Mouse (Mus musculus): ENCODE results near the gene 9130230L23Rik.
A peak's percentile ranks its signal among the peaks of the same experiment; 100 is the strongest.

The 9130230L23Rik gene

DNA sequence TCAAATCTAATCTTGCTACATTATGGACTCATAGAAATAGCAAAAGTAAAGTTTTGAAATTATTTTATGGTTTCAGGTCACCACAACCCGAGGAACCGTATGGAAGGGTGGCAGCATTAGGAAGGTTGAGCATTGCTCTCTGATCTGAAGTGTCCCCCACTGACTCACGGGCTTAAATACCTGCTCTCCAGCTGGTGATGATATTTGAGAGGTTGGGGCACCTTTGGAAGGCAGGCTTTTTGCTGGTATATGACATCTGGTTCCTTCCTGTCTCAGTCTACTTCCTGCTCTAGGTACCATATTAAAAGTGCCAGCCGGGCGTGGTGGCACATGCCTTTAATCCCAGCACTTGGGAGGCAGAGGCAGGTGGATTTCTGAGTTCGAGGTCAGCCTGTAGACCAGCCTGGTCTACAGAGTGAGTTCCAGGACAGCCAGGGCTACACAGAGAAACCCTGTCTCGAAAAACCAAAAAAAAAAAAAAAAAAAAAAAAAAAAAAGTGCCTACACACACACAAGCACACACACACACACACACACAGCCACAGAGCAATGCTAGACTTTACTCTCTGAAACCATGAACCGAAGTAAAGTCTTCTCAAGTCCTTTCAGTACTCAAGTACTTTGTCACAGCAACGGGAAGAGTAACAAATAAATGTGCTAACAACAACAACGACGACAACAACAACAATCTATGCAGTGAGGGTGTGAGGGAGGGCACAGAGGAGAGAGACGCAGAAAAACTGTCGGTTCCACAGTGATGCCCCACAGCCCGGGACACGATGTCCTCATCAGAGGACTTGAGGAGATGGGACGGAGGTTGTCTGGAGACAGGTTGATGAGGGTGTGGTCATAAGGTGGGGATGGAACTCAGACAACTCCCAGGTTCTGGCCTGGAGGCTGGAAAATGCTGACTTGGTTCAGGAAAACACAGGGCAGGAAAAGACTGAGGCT lies 49.7 kb downstream of the 9130230L23Rik start:
- no peak for DNase-seq (ENCODE audit: low spot score in 2 of 2)

DNA sequence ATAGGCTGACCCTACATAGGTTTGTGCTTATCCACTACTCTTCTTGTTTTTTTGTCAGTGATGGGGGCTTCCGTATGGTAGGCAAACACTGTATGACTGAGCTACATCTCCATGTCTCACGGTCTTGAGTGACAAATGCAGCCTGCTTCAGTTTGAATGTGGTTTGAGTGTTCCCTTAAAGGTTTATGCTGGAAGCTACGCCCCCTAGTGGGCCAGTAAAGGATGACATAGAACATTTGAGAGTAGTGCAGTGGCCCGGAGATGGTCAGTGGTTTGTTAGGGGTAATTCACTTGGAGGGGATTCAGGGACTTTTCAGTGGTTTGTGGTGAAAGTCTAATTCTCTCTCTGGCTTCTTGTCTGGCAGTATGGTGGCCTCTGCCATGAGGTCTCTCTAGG lies 52.6 kb downstream of the 9130230L23Rik start:
- DNase-seq (ENCODE audit: low spot score in 2 of 2) = no peak

DNA sequence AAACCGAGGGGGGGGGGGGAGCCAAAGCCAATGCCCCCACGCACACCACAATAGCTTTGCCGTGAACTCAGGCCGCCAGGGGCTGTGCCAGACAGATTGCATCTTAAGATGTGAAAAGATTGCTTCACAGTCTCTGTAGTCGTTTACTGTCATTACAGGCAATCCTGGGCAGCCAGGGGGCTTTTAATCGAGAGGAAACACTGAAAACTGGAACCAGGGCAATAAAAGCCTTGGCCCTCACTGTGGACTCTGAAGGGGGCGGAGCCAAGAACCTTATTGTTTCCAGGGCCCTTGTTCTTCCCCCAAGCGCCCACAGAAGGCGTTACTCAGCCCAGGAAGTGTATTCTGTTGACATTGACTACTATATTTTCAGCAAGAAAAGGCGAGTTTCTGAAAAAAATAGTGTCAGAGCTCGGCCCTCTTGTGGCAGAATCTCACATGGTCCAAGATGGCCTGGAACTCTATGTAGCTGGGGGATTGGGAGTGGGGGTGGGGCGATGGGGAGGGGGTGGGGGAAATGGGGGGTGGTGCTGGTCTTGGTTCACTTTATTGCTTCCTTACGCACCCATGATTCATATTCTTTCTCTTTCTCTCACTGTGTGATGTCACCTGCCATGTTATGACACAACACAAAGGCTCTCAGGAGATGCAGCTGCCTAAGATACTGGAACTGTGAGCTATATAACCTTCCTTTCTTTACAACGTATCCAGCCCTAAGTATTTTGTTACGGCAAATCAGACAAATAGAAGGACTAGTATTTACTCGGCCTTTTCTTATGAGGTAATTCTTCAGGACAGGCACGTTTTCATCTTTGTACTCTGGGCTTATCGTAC lies 53.2 kb downstream of the 9130230L23Rik start:
- DNase-seq (ENCODE audit: low spot score in 2 of 2) = peak; percentile 9 to 12

DNA sequence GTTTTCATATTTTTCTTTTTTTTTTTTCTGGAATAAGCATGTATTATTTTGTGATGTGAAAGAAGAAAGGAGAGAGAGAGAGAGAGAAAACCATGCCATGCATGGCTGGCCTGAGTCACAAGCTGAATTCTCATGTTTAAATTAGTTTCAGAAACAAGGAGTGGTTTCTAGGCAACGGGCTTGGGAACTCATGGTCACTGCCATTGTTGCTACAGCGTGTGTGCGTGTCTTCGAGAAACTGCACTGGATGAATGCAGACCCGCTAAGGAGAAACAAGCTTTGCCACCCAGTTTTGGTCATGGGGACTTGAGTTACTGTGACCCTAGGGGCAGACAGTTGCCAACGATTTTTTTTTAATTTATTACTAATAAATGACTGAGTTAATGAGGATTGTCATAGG lies 53.8 kb downstream of the 9130230L23Rik start:
- DNase-seq (ENCODE audit: low spot score in 2 of 2) = peak; percentile 51 to 53

DNA sequence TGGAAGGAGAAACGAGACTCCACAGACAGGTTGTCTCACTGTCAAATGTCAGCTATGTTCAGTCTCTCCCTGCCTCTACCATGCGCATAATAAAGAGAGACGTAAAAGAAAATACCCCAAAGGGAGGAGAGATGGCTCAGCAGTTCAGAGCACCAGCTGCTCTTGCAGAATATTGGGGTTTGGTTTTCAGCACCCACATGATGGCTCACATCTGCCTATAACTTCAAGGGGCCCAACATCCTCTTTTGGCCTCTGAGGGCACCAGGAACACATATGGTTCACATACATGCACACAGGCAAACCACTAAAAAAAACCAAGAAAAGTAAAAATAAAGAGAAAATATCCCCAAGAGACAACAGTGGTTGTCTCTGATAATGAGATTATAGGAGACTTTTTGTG lies 54.3 kb downstream of the 9130230L23Rik start:
- no peak for DNase-seq (ENCODE audit: low spot score in 2 of 2)

DNA sequence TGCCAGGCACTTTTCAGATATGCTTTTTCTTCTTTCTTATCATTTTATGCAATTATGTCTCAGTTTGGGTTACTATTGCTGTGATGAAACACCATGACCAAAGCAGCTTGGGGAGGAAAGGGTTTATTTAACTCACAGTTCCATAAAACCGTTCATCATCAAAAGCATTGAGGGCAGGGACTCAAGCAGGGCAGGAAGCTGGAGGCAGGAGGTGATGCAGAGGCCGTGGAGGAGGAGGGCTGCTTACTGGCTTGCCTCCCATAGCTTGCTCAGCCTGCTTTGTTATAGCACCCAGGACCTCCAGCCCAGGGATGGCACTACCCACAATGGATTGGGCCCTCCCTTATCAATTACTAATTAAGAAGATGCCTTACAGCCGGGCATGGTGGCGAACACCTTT lies 62.9 kb downstream of the 9130230L23Rik start:
- no peak for DNase-seq (ENCODE audit: low spot score in 2 of 2)

DNA sequence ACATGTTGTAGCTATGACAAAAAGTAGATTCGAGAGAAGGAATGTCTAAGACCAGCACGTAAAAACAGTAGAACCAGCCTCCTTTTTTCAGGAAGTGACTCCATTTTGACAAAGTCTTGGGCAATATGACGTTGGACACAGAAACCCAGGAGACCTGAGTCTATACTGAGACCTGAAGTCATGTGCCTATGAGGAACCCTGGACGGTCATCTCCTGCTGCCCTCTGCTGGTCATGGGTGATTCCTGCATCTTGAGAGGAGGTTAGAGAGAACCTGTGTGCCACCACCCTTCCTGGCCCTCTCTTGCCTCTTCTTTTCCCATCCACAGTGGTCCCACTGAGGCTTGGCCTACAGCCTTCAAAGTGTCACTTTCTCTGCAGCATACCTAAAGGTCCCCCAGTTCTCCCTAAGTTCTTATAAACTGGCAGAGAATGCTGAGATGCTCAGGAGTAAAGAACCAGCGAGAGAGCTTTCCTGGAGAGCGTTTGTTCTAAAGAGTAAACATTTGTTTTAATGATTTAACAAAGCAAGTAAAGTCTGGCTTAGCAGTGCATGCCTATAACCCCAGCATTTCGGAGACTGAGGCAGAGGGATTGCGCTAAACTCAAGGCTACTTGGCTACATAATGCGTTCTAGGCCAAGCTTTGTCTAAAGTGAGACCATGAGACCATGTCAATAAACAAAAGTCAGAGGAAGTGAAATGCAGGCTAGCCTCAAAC lies 65.9 kb downstream of the 9130230L23Rik start:
- peak; percentile 86 to 89 for DNase-seq (ENCODE audit: low spot score in 2 of 2)

DNA sequence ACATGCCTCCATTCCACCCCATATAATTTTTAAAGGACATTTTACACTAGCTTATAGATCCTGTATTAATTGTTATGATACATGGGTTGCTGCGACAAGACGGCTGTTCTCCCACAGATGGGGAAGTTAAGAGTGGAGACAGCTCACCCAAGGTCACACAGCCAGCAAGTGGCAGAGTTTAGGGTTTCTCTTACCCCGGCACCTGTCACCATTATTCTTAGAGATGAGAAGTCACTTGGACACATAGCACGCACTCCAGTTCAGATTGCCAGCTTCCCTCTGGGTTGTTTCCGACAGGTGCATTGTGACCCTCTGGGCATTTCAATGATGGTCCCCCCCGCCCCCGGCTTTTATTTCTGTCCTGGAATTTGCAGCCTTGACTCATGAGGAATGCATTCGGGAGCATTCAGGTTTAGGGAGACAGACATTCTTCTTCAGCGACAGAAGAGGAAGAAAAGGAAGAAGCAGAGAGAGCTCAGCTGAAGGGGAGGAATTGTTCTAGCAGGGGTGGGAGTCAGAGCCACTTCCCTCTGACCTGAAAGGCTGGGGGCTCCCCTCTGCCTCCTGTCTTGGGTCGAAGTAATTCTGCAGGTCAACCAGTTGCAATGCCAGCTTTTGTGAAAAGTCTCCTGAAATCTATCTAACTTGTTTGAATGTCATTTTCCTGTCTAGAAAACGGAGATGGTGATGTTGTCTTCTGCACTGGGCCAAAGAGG lies 66.9 kb downstream of the 9130230L23Rik start:
- no peak for DNase-seq (ENCODE audit: low spot score in 2 of 2)

DNA sequence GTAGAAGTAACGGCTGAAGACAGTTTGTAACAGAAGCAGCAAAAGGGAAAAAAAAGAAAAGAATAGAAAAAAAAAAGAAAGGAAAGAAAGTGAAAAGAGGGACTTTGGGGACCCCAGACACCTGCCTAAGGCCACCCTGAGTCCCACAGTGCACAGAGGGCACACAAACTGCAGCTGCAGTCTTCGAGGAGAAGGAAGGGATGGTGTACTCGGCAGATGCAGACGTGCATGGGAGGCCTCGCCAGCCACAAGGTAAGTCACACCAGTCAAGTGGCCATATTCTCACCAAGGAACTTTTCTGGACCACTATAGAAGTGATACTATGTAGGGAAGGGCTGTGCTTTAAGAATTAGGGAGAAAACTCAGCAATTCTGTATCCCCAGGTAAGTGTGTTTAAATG lies 69.3 kb downstream of the 9130230L23Rik start, which contains the start of gene Chrna9:
TSS of gene Chrna9 (plus strand) at position 139 of the 400 bp plus-strand sequence.
- no peak for DNase-seq (ENCODE audit: low spot score in 2 of 2)

DNA sequence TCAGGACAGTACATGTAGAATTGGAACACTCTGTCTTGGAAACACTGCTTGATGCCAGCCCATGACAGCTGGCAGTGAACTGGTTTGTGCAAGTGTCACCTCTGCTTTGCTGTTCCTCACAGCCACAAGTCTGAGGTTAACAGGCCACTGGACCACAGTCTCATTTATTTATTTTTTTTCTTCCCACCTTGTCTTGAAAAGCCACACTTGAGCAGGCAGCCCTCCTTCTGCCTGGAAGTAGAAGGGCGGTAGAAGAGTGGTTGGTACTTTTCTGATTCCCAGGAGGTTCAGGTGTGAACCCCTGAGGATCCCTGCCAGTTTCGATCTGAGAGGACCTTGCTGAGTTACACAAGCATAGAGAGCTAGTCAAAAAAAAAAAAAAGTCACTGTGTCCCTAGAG lies 70.3 kb downstream of the 9130230L23Rik start:
- DNase-seq (ENCODE audit: low spot score in 2 of 2) = no peak

DNA sequence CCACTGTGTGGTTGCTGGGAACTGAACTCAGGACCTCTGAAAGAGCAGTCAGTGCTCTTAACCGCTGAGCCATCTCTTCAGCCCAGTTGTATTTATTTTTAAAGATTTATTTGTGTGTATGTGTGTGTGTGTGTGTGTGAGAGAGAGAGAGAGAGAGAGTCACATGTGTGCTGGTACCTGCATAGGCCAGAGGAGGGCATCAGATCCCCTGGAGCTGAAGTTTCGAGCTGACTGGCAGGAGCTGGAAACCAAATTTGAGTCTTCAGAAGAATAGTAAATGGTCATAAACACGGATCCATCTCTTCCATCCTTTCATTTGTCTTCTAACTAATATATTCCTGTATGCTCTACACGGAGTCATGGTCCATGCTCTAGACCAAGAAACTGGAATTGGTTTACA lies 70.8 kb downstream of the 9130230L23Rik start:
- no peak for DNase-seq (ENCODE audit: low spot score in 2 of 2)

DNA sequence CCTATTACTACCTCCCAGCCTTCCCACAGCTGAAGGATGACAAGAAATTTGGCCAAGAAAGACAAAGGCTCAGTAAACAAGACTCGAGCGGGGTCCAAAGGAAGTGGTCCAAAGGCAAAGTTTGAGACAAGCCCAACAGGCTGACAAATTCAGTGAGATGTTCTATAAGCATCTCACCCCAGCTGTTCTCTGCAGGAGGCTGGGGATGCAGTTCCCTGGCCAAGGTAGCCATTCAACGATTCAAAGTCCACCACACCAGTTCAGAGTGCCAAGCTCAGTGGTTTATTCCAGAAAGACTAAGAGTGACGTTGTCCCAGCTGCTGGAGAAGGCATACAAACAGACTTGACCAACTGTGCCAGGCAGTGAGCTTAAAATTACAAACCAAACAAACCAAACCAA lies 73.9 kb downstream of the 9130230L23Rik start:
- no peak for DNase-seq (ENCODE audit: low spot score in 2 of 2)

All from right cerebral cortex, adult 2 months (tissue).